Mouse (Mus musculus): ENCODE measurements around the gene Ssr2. TPM values are rescaled to one million over a fixed set of nuclear protein-coding genes. Genes with fewer than 3 reads are reported as not detected.
"Not testable (repeated sequence)": the region's sequence is repeated elsewhere in the genome, so short reads cannot be mapped to it uniquely, and the experiment has no call there.

The Ssr2 gene
- polyA plus RNA-seq, 1 experiment from 2014 or later, result 294 TPM

- ATAC-seq (replicated peaks; ENCODE audit: low FRiP score, low read depth), result no peak
- Histone ChIP-seq H3K9ac (ENCODE audit: low read depth, low read length) (no peak overlapping the region), H3K4me3 (replicated peaks; ENCODE audit: low read depth, low read length) (no peak overlapping the region), H3K27me3 (ENCODE audit: insufficient read depth, low read length) (no peaks in the 10 kb centered on the region), H3K9me3 (replicated peaks; ENCODE audit: low read length) (no peaks in the 10 kb centered on the region), H3K4me2 (ENCODE audit: low read length) (no peak overlapping the region), H3K4me1 (replicated peaks; ENCODE audit: insufficient read depth, low read length) (no peaks in the 10 kb centered on the region; the same call in 1 of the 2 replicates), H3K36me3 (ENCODE audit: insufficient read depth, low read length) (no peaks in the 10 kb centered on the region), H3K27ac (no peak overlapping the region)
- 68% methylated on average over 4 of the region's 4 CpGs for WGBS
- DNase-seq (ENCODE audit: low spot score), result no peak
- no peak for TF ChIP-seq CTCF (IDR thresholded peaks at IDR 0.05; ENCODE audit: low read depth)
Measured at GRCm38 (mm10) chr3:88602466-88602865, 26.8 kb downstream of the Ssr2 start.

- Histone ChIP-seq H3K9me3 (replicated peaks; ENCODE audit: low read length) (no peaks in the 10 kb centered on the region), H3K9ac (ENCODE audit: low read depth, low read length) (no peak overlapping the region), H3K4me2 (ENCODE audit: low read length) (no peak overlapping the region), H3K4me3 (replicated peaks; ENCODE audit: low read depth, low read length) (no peak overlapping the region), H3K4me1 (replicated peaks; ENCODE audit: insufficient read depth, low read length) (peaks cover 4% of the 10 kb centered on the region), H3K27me3 (ENCODE audit: insufficient read depth, low read length) (no peaks in the 10 kb centered on the region), H3K27ac (peak overlapping the region; percentile 50; the same call in 1 of the 2 replicates), H3K36me3 (ENCODE audit: insufficient read depth, low read length) (no peaks in the 10 kb centered on the region)
- ATAC-seq (replicated peaks; ENCODE audit: low FRiP score, low read depth) (peak; percentile 76), DNase-seq (ENCODE audit: low spot score) (peak; percentile 96)
- TF ChIP-seq CTCF (IDR thresholded peaks at IDR 0.05; ENCODE audit: low read depth), result peak; percentile 92
- WGBS, result 16% methylated on average over 6 of the region's 6 CpGs
Measured at GRCm38 (mm10) chr3:88603714-88604161, 28.1 kb downstream of the Ssr2 start.

- Histone ChIP-seq H3K9me3 (replicated peaks; ENCODE audit: low read length) (no peaks in the 10 kb centered on the region), H3K9ac (ENCODE audit: low read depth, low read length) (no peak overlapping the region), H3K4me3 (replicated peaks; ENCODE audit: low read depth, low read length) (no peak overlapping the region), H3K27ac (no peak overlapping the region), H3K4me2 (ENCODE audit: low read length) (no peak overlapping the region), H3K27me3 (ENCODE audit: insufficient read depth, low read length) (no peaks in the 10 kb centered on the region), H3K36me3 (ENCODE audit: insufficient read depth, low read length) (no peaks in the 10 kb centered on the region), H3K4me1 (replicated peaks; ENCODE audit: insufficient read depth, low read length) (peaks cover 4% of the 10 kb centered on the region)
- WGBS, result 90% methylated on average over 7 of the region's 7 CpGs
- DNase-seq (ENCODE audit: low spot score), result no peak
- TF ChIP-seq CTCF (IDR thresholded peaks at IDR 0.05; ENCODE audit: low read depth), result no peak
- ATAC-seq (replicated peaks; ENCODE audit: low FRiP score, low read depth), result no peak
Measured at GRCm38 (mm10) chr3:88604863-88605262, 29.2 kb downstream of the Ssr2 start.

- H3K4me2 ChIP-seq (ENCODE audit: low read length); H3K27ac ChIP-seq; ATAC-seq (replicated peaks; ENCODE audit: low FRiP score, low read depth); H3K9ac ChIP-seq (ENCODE audit: low read depth, low read length); DNase-seq (ENCODE audit: low spot score); H3K4me1 ChIP-seq (replicated peaks; ENCODE audit: insufficient read depth, low read length); H3K36me3 ChIP-seq (ENCODE audit: insufficient read depth, low read length); H3K27me3 ChIP-seq (ENCODE audit: insufficient read depth, low read length); H3K4me3 ChIP-seq (replicated peaks; ENCODE audit: low read depth, low read length); H3K9me3 ChIP-seq (replicated peaks; ENCODE audit: low read length): not testable (repeated sequence)
- WGBS, result 86% methylated on average over 2 of the region's 2 CpGs
Measured at GRCm38 (mm10) chr3:88605666-88606065, 30.0 kb downstream of the Ssr2 start, which contains the start of gene Arhgef2. Gene Arhgef2, plus strand, starts transcription at chr3:88605966.

GRCm38 (mm10) chr3:88607065-88607757 is 31.5 kb downstream of the Ssr2 start:
- H3K36me3 ChIP-seq (ENCODE audit: insufficient read depth, low read length), result no peaks in the 10 kb centered on the region
- DNase-seq (ENCODE audit: low spot score), result peak; percentile 92
- ATAC-seq (replicated peaks; ENCODE audit: low FRiP score, low read depth), result peak; percentile 79
- peak; percentile 99 for TF ChIP-seq CTCF (IDR thresholded peaks at IDR 0.05; ENCODE audit: low read depth)
- under 1% methylated on average over 20 of the region's 20 CpGs for WGBS
- peak overlapping the region; percentile 45 for H3K4me2 ChIP-seq (ENCODE audit: low read length)
- no peaks in the 10 kb centered on the region for H3K9me3 ChIP-seq (replicated peaks; ENCODE audit: low read length)
- peak overlapping the region; percentile 24; the same call in 1 of the 2 replicates for H3K9ac ChIP-seq (ENCODE audit: low read depth, low read length)
- H3K4me3 ChIP-seq (replicated peaks; ENCODE audit: low read depth, low read length), result 0 out of 2 replicates have a peak overlapping the region, but pooled peaks have one; percentile 9
- peaks cover 4% of the 10 kb centered on the region for H3K4me1 ChIP-seq (replicated peaks; ENCODE audit: insufficient read depth, low read length)
- no peak overlapping the region for H3K27ac ChIP-seq
- no peaks in the 10 kb centered on the region for H3K27me3 ChIP-seq (ENCODE audit: insufficient read depth, low read length)

- peak overlapping the region; percentile 24 for H3K9ac ChIP-seq (ENCODE audit: low read depth, low read length)
- peak overlapping the region; percentile 45 for H3K4me2 ChIP-seq (ENCODE audit: low read length)
- H3K27me3 ChIP-seq (ENCODE audit: insufficient read depth, low read length), result no peaks in the 10 kb centered on the region
- 0 out of 2 replicates have a peak overlapping the region, but pooled peaks have one; percentile 9 for H3K4me3 ChIP-seq (replicated peaks; ENCODE audit: low read depth, low read length)
- H3K9me3 ChIP-seq (replicated peaks; ENCODE audit: low read length), result no peaks in the 10 kb centered on the region
- H3K36me3 ChIP-seq (ENCODE audit: insufficient read depth, low read length), result no peaks in the 10 kb centered on the region
- no peak for TF ChIP-seq CTCF (IDR thresholded peaks at IDR 0.05; ENCODE audit: low read depth)
- DNase-seq (ENCODE audit: low spot score) (no peak), ATAC-seq (replicated peaks; ENCODE audit: low FRiP score, low read depth) (0 out of 2 replicates have a peak, but pooled peaks have one; percentile 7)
- peaks cover 4% of the 10 kb centered on the region for H3K4me1 ChIP-seq (replicated peaks; ENCODE audit: insufficient read depth, low read length)
- H3K27ac ChIP-seq, result peak overlapping the region; percentile 25; the same call in 1 of the 2 replicates
- WGBS, result 24% methylated on average over 10 of the region's 10 CpGs
Measured at GRCm38 (mm10) chr3:88607758-88608138, 32.1 kb downstream of the Ssr2 start.
